Mouse (Mus musculus): ENCODE results near the gene Art5.

DNA sequence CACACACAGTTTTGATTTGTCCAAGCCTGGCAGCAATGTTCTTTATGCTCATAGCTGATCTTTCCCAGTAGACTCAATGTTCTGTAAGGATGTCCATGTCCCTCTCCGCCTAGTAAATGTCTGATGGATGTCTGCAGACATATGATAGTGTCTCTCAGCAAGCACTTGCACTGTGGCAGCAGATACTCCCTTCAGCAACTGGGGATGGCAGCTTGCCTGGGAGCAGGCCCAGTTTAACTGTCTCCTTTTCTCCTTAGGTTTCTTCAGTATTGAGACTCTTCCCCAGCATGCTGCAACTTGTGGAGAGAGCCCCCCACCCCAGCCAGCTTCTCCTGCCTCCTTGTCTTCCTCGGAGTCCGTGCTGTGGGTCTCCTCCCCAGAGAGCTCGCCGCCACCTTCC lies 27.5 kb downstream of the Art5 start:
- TF ChIP-seq CTCF (conservative IDR thresholded peaks at IDR 0.05; ENCODE audit: low read length): no peak
- no peak for TF ChIP-seq POU5F1 (IDR thresholded peaks at IDR 0.05; ENCODE audit: borderline replicate concordance, low read length)

Data from E14TG2a.4 (cell line).